In genomic region chr11:20072174-20072573, GRCm38 (mm10) we compare ENCODE assay signal across 8 mouse cellular contexts. TPM values are rescaled to one million over a fixed set of nuclear protein-coding genes. Genes with fewer than 3 reads are reported as not detected.
DNase-seq lines count a peak whose midpoint lies in the region; ATAC-seq and TF ChIP-seq lines count a peak whose summit lies in the region.

No protein-coding gene starts in this region.

- H3K36me3 ChIP-seq in midbrain, postnatal 0 days (ENCODE audit: insufficient read depth, low read length) = peaks cover 17% of the 10 kb centered on the region

- ATAC-seq in frontal cortex, adult (ENCODE audit: low TSS enrichment) = peak; percentile 94
- ATAC-seq in inflammation-experienced regulatory T-cells, adult 6 months = peak; percentile 60
- ATAC-seq in midbrain, postnatal 0 days (ENCODE audit: low FRiP score) = no peak

- H3K4me1 ChIP-seq in midbrain, postnatal 0 days (ENCODE audit: insufficient read depth, low read length) = no peaks in the 10 kb centered on the region

- peak; percentile 81 for TF ChIP-seq CTCF in midbrain, postnatal 0 days (IDR thresholded peaks at IDR 0.05)

- WGBS in midbrain, postnatal 0 days = 74% methylated on average over 3 of the region's 3 CpGs

- no peaks in the 10 kb centered on the region for H3K27me3 ChIP-seq in midbrain, postnatal 0 days (ENCODE audit: insufficient read depth, low read length)

- no peaks in the 10 kb centered on the region for H3K9me3 ChIP-seq in midbrain, postnatal 0 days (ENCODE audit: low read length)

- H3K4me2 ChIP-seq in midbrain, postnatal 0 days (ENCODE audit: low read depth, low read length, poor library complexity, severe bottlenecking) = no peak overlapping the region

- H3K9ac ChIP-seq in midbrain, postnatal 0 days (replicated peaks; ENCODE audit: low read length, poor library complexity, severe bottlenecking) = no peak overlapping the region

- no peak for DNase-seq in frontal cortex, postnatal 25 days (ENCODE audit: low spot score in 2 of 2)
- peak; percentile 9 for DNase-seq in ovary, postnatal 14 days (ENCODE audit: low spot score)
- no peak for DNase-seq in ovary, postnatal 10 days (ENCODE audit: low spot score)
- DNase-seq in cerebellum, postnatal 10 days = peak; percentile 61 to 77
- peak; percentile 77 for DNase-seq in midbrain, postnatal 0 days (ENCODE audit: low spot score)
- no peak for DNase-seq in testis, postnatal 10 days (ENCODE audit: low spot score)

- H3K4me3 ChIP-seq in midbrain, postnatal 0 days (ENCODE audit: low read depth, low read length) = no peak overlapping the region

- no peak overlapping the region for H3K27ac ChIP-seq in midbrain, postnatal 0 days (ENCODE audit: low read depth, low read length)

RNA-seq across cellular contexts. Expression of gene Actr2, which starts 40.5 kb away (rescaled TPM):
- 100 to 1,000 TPM; 447 to 709 (median 528) TPM for polyA plus RNA-seq in inflammation-experienced regulatory T-cells, adult 6 months (2017; shearing (Covaris generic))
- total RNA-seq in midbrain, postnatal 0 days (2014; rRNA removed) = 70.4 and 77.0 TPM in 2 replicates
- polyA plus RNA-seq in midbrain, postnatal 0 days (2015; fragmentation: Nextera tagmentation; extraction: Ambion mirVana) = 169 and 193 TPM in 2 replicates

Comparison
In these comparisons a context has a peak if more than half of its experiments do, and no peak if none do; other contexts are left out.
1. DNase-seq: peak in ovary, postnatal 14 days (single experiment), cerebellum, postnatal 10 days (2 of 2) and midbrain, postnatal 0 days (single experiment); none in frontal cortex, postnatal 25 days (0 of 2), ovary, postnatal 10 days (single experiment) and testis, postnatal 10 days (single experiment).